Mouse (Mus musculus) cerebellum, adult 9-11 months (tissue): ENCODE results near the gene Lsamp.
A peak's percentile ranks its signal among the peaks of the same experiment; 100 is the strongest.
"Not testable (repeated sequence)": the region's sequence is repeated elsewhere in the genome, so short reads cannot be mapped to it uniquely, and the experiment has no call there.

Source experiments
- DNase-seq: peaks from one replicate; pipeline ENCODE4 v3.0.0; 2022

The Lsamp gene

GRCm38 (mm10) chr16:41941591-41942315, 1957.6 kb downstream of the Lsamp start:
- DNase-seq, result peak; percentile 90

- DNase-seq, result peak; percentile 62
Observed at GRCm38 (mm10) chr16:41957811-41958210, 1973.7 kb downstream of the Lsamp start.

GRCm38 (mm10) chr16:41965636-41966035, 1981.5 kb downstream of the Lsamp start:
- no peak for DNase-seq

- no peak for DNase-seq
Observed at GRCm38 (mm10) chr16:41969215-41969614, 1985.1 kb downstream of the Lsamp start.

- peak; percentile 28 for DNase-seq
Observed at GRCm38 (mm10) chr16:41974866-41975719, 1990.9 kb downstream of the Lsamp start.

GRCm38 (mm10) chr16:41976897-41977296, 1992.7 kb downstream of the Lsamp start:
- DNase-seq, result no peak

- DNase-seq, result no peak
Observed at GRCm38 (mm10) chr16:41996956-41997355, 2012.8 kb downstream of the Lsamp start.

GRCm38 (mm10) chr16:42002925-42003324, 2018.8 kb downstream of the Lsamp start:
- no peak for DNase-seq

GRCm38 (mm10) chr16:42003506-42003905, 2019.3 kb downstream of the Lsamp start:
- not testable (repeated sequence) for DNase-seq

- DNase-seq, result no peak
Observed at GRCm38 (mm10) chr16:42004166-42004565, 2020.0 kb downstream of the Lsamp start.

- DNase-seq, result peak; percentile 36
Observed at GRCm38 (mm10) chr16:42014937-42015336, 2030.8 kb downstream of the Lsamp start.

GRCm38 (mm10) chr16:42015443-42015842, 2031.3 kb downstream of the Lsamp start:
- peak; percentile 47 for DNase-seq

GRCm38 (mm10) chr16:42016791-42017643, 2032.9 kb downstream of the Lsamp start:
- DNase-seq, result peak; percentile 98

- no peak for DNase-seq
Observed at GRCm38 (mm10) chr16:42022566-42022965, 2038.4 kb downstream of the Lsamp start.

- no peak for DNase-seq
Observed at GRCm38 (mm10) chr16:42032030-42032429, 2047.9 kb downstream of the Lsamp start.

- DNase-seq, result no peak
Observed at GRCm38 (mm10) chr16:42033449-42033848, 2049.3 kb downstream of the Lsamp start.

- peak; percentile 49 for DNase-seq
Observed at GRCm38 (mm10) chr16:42048138-42048537, 2064.0 kb downstream of the Lsamp start.

GRCm38 (mm10) chr16:42059927-42060326, 2075.8 kb downstream of the Lsamp start:
- peak; percentile 37 for DNase-seq

GRCm38 (mm10) chr16:42074325-42074724, 2090.2 kb downstream of the Lsamp start:
- DNase-seq, result peak; percentile 69

GRCm38 (mm10) chr16:42079573-42079972, 2095.4 kb downstream of the Lsamp start:
- DNase-seq, result no peak

GRCm38 (mm10) chr16:42081611-42082010, 2097.4 kb downstream of the Lsamp start:
- peak; percentile 42 for DNase-seq

GRCm38 (mm10) chr16:42097510-42097909, 2113.3 kb downstream of the Lsamp start:
- no peak for DNase-seq

GRCm38 (mm10) chr16:42102186-42102585, 2118.0 kb downstream of the Lsamp start:
- no peak for DNase-seq
